Mouse (Mus musculus): Measurements from ENCODE around the gene Dusp12. TPM values are rescaled to one million over a fixed set of nuclear protein-coding genes. Genes with fewer than 3 reads are reported as not detected.

Gene Dusp12
- polyA plus RNA-seq, 1 experiment, result 17.7 TPM

- no peaks in the 10 kb centered on the region for H3K4me1 ChIP-seq (replicated peaks; ENCODE audit: control insufficient read depth, insufficient read depth, low read length)
- H3K4me3 ChIP-seq (ENCODE audit: control insufficient read depth, insufficient read depth, low read length), result no peak overlapping the region
- H3K27ac ChIP-seq (ENCODE audit: control insufficient read depth, insufficient read depth, low read length), result no peak overlapping the region
- no peak for DNase-seq
- no peaks in the 10 kb centered on the region for H3K36me3 ChIP-seq (ENCODE audit: control insufficient read depth, insufficient read depth, low read length)
- 86% methylated on average over 1 of the region's 1 CpGs for WGBS
- TF ChIP-seq POLR2A (IDR thresholded peaks at IDR 0.05; ENCODE audit: control insufficient read depth, extremely low read depth, insufficient read depth, low read length, poor library complexity), result no peak
- no peak for TF ChIP-seq CTCF (IDR thresholded peaks at IDR 0.05; ENCODE audit: borderline replicate concordance, control insufficient read depth, extremely low read depth, insufficient read depth, low read length, poor library complexity)
- no peaks in the 10 kb centered on the region for H3K27me3 ChIP-seq (ENCODE audit: control insufficient read depth, insufficient read depth, low read length)
Measured at GRCm38 (mm10) chr1:170892279-170892678, 6.9 kb upstream of the Dusp12 start.

GRCm38 (mm10) chr1:170891646-170892045 lies 6.3 kb upstream of the Dusp12 start:
- Histone ChIP-seq H3K4me1 (replicated peaks; ENCODE audit: control insufficient read depth, insufficient read depth, low read length) (no peaks in the 10 kb centered on the region), H3K27ac (ENCODE audit: control insufficient read depth, insufficient read depth, low read length) (no peak overlapping the region), H3K27me3 (ENCODE audit: control insufficient read depth, insufficient read depth, low read length) (no peaks in the 10 kb centered on the region), H3K36me3 (ENCODE audit: control insufficient read depth, insufficient read depth, low read length) (no peaks in the 10 kb centered on the region), H3K4me3 (ENCODE audit: control insufficient read depth, insufficient read depth, low read length) (no peak overlapping the region)
- WGBS, result 95% methylated on average over 2 of the region's 2 CpGs
- DNase-seq, result no peak
- TF ChIP-seq POLR2A (IDR thresholded peaks at IDR 0.05; ENCODE audit: control insufficient read depth, extremely low read depth, insufficient read depth, low read length, poor library complexity), result no peak
- TF ChIP-seq CTCF (IDR thresholded peaks at IDR 0.05; ENCODE audit: borderline replicate concordance, control insufficient read depth, extremely low read depth, insufficient read depth, low read length, poor library complexity), result no peak

- no peak for DNase-seq
- TF ChIP-seq CTCF (IDR thresholded peaks at IDR 0.05; ENCODE audit: borderline replicate concordance, control insufficient read depth, extremely low read depth, insufficient read depth, low read length, poor library complexity) (no peak), POLR2A (IDR thresholded peaks at IDR 0.05; ENCODE audit: control insufficient read depth, extremely low read depth, insufficient read depth, low read length, poor library complexity) (no peak)
- Histone ChIP-seq H3K4me3 (ENCODE audit: control insufficient read depth, insufficient read depth, low read length) (no peak overlapping the region), H3K27me3 (ENCODE audit: control insufficient read depth, insufficient read depth, low read length) (no peaks in the 10 kb centered on the region), H3K36me3 (ENCODE audit: control insufficient read depth, insufficient read depth, low read length) (no peaks in the 10 kb centered on the region), H3K4me1 (replicated peaks; ENCODE audit: control insufficient read depth, insufficient read depth, low read length) (peaks cover 4% of the 10 kb centered on the region), H3K27ac (ENCODE audit: control insufficient read depth, insufficient read depth, low read length) (no peak overlapping the region)
- WGBS, result 90% methylated on average over 4 of the region's 4 CpGs
Measured at GRCm38 (mm10) chr1:170889310-170889709, 4.0 kb upstream of the Dusp12 start.

GRCm38 (mm10) chr1:170886044-170886458 lies 711 bp upstream of the Dusp12 start:
- DNase-seq, result no peak
- H3K4me1 ChIP-seq (replicated peaks; ENCODE audit: control insufficient read depth, insufficient read depth, low read length), result peaks cover 7% of the 10 kb centered on the region
- 64% methylated on average over 6 of the region's 6 CpGs for WGBS
- no peaks in the 10 kb centered on the region for H3K36me3 ChIP-seq (ENCODE audit: control insufficient read depth, insufficient read depth, low read length)
- no peak for TF ChIP-seq POLR2A (IDR thresholded peaks at IDR 0.05; ENCODE audit: control insufficient read depth, extremely low read depth, insufficient read depth, low read length, poor library complexity)
- TF ChIP-seq CTCF (IDR thresholded peaks at IDR 0.05; ENCODE audit: borderline replicate concordance, control insufficient read depth, extremely low read depth, insufficient read depth, low read length, poor library complexity), result no peak
- H3K27me3 ChIP-seq (ENCODE audit: control insufficient read depth, insufficient read depth, low read length), result no peaks in the 10 kb centered on the region
- no peak overlapping the region for H3K27ac ChIP-seq (ENCODE audit: control insufficient read depth, insufficient read depth, low read length)
- H3K4me3 ChIP-seq (ENCODE audit: control insufficient read depth, insufficient read depth, low read length), result no peak overlapping the region

- peaks cover 7% of the 10 kb centered on the region for H3K4me1 ChIP-seq (replicated peaks; ENCODE audit: control insufficient read depth, insufficient read depth, low read length)
- 34% methylated on average over 8 of the region's 8 CpGs for WGBS
- no peak overlapping the region for H3K27ac ChIP-seq (ENCODE audit: control insufficient read depth, insufficient read depth, low read length)
- TF ChIP-seq CTCF (IDR thresholded peaks at IDR 0.05; ENCODE audit: borderline replicate concordance, control insufficient read depth, extremely low read depth, insufficient read depth, low read length, poor library complexity), result no peak
- no peak for TF ChIP-seq POLR2A (IDR thresholded peaks at IDR 0.05; ENCODE audit: control insufficient read depth, extremely low read depth, insufficient read depth, low read length, poor library complexity)
- no peak overlapping the region for H3K4me3 ChIP-seq (ENCODE audit: control insufficient read depth, insufficient read depth, low read length)
- no peaks in the 10 kb centered on the region for H3K27me3 ChIP-seq (ENCODE audit: control insufficient read depth, insufficient read depth, low read length)
- no peak for DNase-seq
- no peaks in the 10 kb centered on the region; the same call in 1 of the 2 replicates for H3K36me3 ChIP-seq (ENCODE audit: control insufficient read depth, insufficient read depth, low read length)
Measured at GRCm38 (mm10) chr1:170884390-170884789, 950 bp downstream of the Dusp12 start.

GRCm38 (mm10) chr1:170882915-170883485 lies 2.3 kb downstream of the Dusp12 start:
- H3K27ac ChIP-seq (ENCODE audit: control insufficient read depth, insufficient read depth, low read length), result no peak overlapping the region
- 92% methylated on average over 5 of the region's 5 CpGs for WGBS

More at GRCm38 (mm10) chr1:170882915-170883485, 2.3 kb downstream of the Dusp12 start:
- no peaks in the 10 kb centered on the region for H3K27me3 ChIP-seq (ENCODE audit: control insufficient read depth, insufficient read depth, low read length)
- no peak for TF ChIP-seq POLR2A (IDR thresholded peaks at IDR 0.05; ENCODE audit: control insufficient read depth, extremely low read depth, insufficient read depth, low read length, poor library complexity)
- TF ChIP-seq CTCF (IDR thresholded peaks at IDR 0.05; ENCODE audit: borderline replicate concordance, control insufficient read depth, extremely low read depth, insufficient read depth, low read length, poor library complexity), result no peak
- peaks cover 7% of the 10 kb centered on the region for H3K4me1 ChIP-seq (replicated peaks; ENCODE audit: control insufficient read depth, insufficient read depth, low read length)
- DNase-seq, result no peak
- H3K4me3 ChIP-seq (ENCODE audit: control insufficient read depth, insufficient read depth, low read length), result no peak overlapping the region
- peaks cover 4% of the 10 kb centered on the region; the same call in 1 of the 2 replicates for H3K36me3 ChIP-seq (ENCODE audit: control insufficient read depth, insufficient read depth, low read length)
